Mouse (Mus musculus) cerebellum, adult 2 months (tissue): ENCODE results near the gene Amz1.

Experiments
- CTCF ChIP-seq: fragments of 200-500 bp; IDR thresholded peaks from 2 replicates; pipeline ENCODE4 v1.5.1; 2011; ENCODE audit warnings: low read depth, mild to moderate bottlenecking, control low read depth, low read length, moderate library complexity, borderline replicate concordance; ENCODE audit not compliant: insufficient read depth
- POLR2A ChIP-seq: fragments of 200-500 bp; IDR thresholded peaks from 2 replicates; pipeline ENCODE4 v1.6.1; 2011; ENCODE audit warnings: low read length, control low read depth, borderline replicate concordance; ENCODE audit not compliant: insufficient read depth

DNA sequence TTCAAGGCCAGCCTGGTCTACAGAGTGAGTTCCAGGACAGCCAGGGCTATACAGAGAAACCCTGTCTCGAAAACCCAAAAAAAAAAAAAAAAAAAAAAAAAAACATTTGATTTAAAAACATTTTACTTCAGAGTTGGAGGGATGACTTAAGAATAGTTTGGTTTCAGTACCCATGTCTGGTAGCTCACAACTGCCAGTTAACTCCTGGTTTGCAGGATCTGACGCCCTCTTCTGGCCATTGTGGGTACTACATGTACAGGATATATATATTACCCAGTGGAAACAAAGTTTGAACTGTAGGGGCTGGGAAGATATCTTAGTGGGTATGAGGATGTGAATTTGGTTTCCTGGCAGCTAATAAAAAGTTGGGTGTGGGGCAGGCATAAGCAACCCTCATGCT, 27.0 kb downstream of the Amz1 start:
- peak; percentile 45; the same call in 1 of the 2 replicates for TF ChIP-seq CTCF
- TF ChIP-seq POLR2A: no peak
